10 mouse cellular contexts compared by ENCODE assay signal in genomic region chr12:104472218-104472525, GRCm38 (mm10). TPM values are rescaled to one million over a fixed set of nuclear protein-coding genes. Genes with fewer than 3 reads are reported as not detected.
DNase-seq lines count a peak whose midpoint lies in the region; ATAC-seq and TF ChIP-seq lines count a peak whose summit lies in the region.
"Had no signal": no experiment of that assay in that cellular context is flagged by ENCODE, and none has a peak within 500 bp of the region (broad histone marks: within the 10 kb centered on the region; RNA-seq: fewer than 3 reads in every experiment).

No protein-coding gene starts in this region.

- H3K9ac ChIP-seq in kidney, embryonic 14.5 days (ENCODE audit: low read depth, low read length), result no peak overlapping the region
- peak overlapping the region; percentile 91 for H3K9ac ChIP-seq in embryonic facial prominence, embryonic 13.5 days
- H3K9ac ChIP-seq in hindbrain, postnatal 0 days (replicated peaks; ENCODE audit: low read length), result no peak overlapping the region
- H3K9ac ChIP-seq in midbrain, embryonic 16.5 days (ENCODE audit: low read depth, low read length), result no peak overlapping the region

- ATAC-seq in kidney, embryonic 14.5 days (ENCODE audit: low FRiP score, low TSS enrichment), result no peak
- no peak for ATAC-seq in embryonic facial prominence, embryonic 13.5 days (ENCODE audit: insufficient number of reproducible peaks, insufficient read depth, low FRiP score, low TSS enrichment, low read depth)
- ATAC-seq in hindbrain, postnatal 0 days, result no peak
- no peak for ATAC-seq in midbrain, embryonic 16.5 days

- DNase-seq in kidney, adult 9 months, result no peak
- DNase-seq in hindbrain, postnatal 0 days (ENCODE audit: low spot score), result no peak
- no peak for DNase-seq in natural killer cell, adult 2 months (ENCODE audit: low spot score in 2 of 2)
- no peak for DNase-seq in left cerebral cortex, adult 9 months (ENCODE audit: low spot score in 2 of 2)
- no peak for DNase-seq in urinary bladder, postnatal 10 days (ENCODE audit: low spot score)
- DNase-seq: thymus, postnatal 14 days had no signal

- no peak for TF ChIP-seq CTCF in hindbrain, postnatal 0 days (IDR thresholded peaks at IDR 0.05; ENCODE audit: low read depth)

- H3K36me3 ChIP-seq in kidney, embryonic 14.5 days (ENCODE audit: control insufficient read depth, insufficient read depth, low read length), result no peaks in the 10 kb centered on the region
- no peaks in the 10 kb centered on the region for H3K36me3 ChIP-seq in embryonic facial prominence, embryonic 13.5 days
- H3K36me3 ChIP-seq in hindbrain, postnatal 0 days (ENCODE audit: insufficient read depth, low read length), result no peaks in the 10 kb centered on the region
- H3K36me3 ChIP-seq in midbrain, embryonic 16.5 days (ENCODE audit: control insufficient read depth, insufficient read depth, low read length), result no peaks in the 10 kb centered on the region

- H3K27ac ChIP-seq in kidney, embryonic 14.5 days (ENCODE audit: low read depth, low read length), result no peak overlapping the region
- H3K27ac ChIP-seq in embryonic facial prominence, embryonic 13.5 days, result peak overlapping the region; percentile 92
- H3K27ac ChIP-seq in hindbrain, postnatal 0 days, result no peak overlapping the region
- no peak overlapping the region for H3K27ac ChIP-seq in midbrain, embryonic 16.5 days (ENCODE audit: low read length)

- H3K4me1 ChIP-seq in kidney, embryonic 14.5 days (ENCODE audit: control insufficient read depth, insufficient read depth, low read length), result peaks cover 18% of the 10 kb centered on the region
- H3K4me1 ChIP-seq in embryonic facial prominence, embryonic 13.5 days, result peaks cover 52% of the 10 kb centered on the region
- peaks cover 3% of the 10 kb centered on the region; the same call in 1 of the 2 replicates for H3K4me1 ChIP-seq in hindbrain, postnatal 0 days (ENCODE audit: insufficient read depth, low read length)
- H3K4me1 ChIP-seq in midbrain, embryonic 16.5 days (ENCODE audit: control insufficient read depth, insufficient read depth, low read length), result peaks cover 17% of the 10 kb centered on the region

- under 1% methylated on average over 25 of the region's 25 CpGs for WGBS in kidney, embryonic 14.5 days
- 0% methylated on average over 25 of the region's 25 CpGs for WGBS in embryonic facial prominence, embryonic 13.5 days
- 2% methylated on average over 25 of the region's 25 CpGs for WGBS in hindbrain, postnatal 0 days
- 1% methylated on average over 25 of the region's 25 CpGs for WGBS in midbrain, embryonic 16.5 days

- H3K9me3 ChIP-seq in kidney, embryonic 14.5 days (ENCODE audit: control insufficient read depth, low read length), result no peaks in the 10 kb centered on the region
- H3K9me3 ChIP-seq in embryonic facial prominence, embryonic 13.5 days, result no peaks in the 10 kb centered on the region
- no peaks in the 10 kb centered on the region for H3K9me3 ChIP-seq in hindbrain, postnatal 0 days (ENCODE audit: low read length)
- H3K9me3 ChIP-seq in midbrain, embryonic 16.5 days (replicated peaks; ENCODE audit: control insufficient read depth, low read length, poor library complexity, severe bottlenecking), result no peaks in the 10 kb centered on the region

- H3K4me3 ChIP-seq in kidney, embryonic 14.5 days (ENCODE audit: low read length), result peak overlapping the region; percentile 51
- peak overlapping the region; percentile 71 for H3K4me3 ChIP-seq in embryonic facial prominence, embryonic 13.5 days
- H3K4me3 ChIP-seq in hindbrain, postnatal 0 days (ENCODE audit: low read length), result peak overlapping the region; percentile 40
- peak overlapping the region; percentile 9; the same call in 1 of the 2 replicates for H3K4me3 ChIP-seq in midbrain, embryonic 16.5 days (ENCODE audit: low read depth, low read length)

- peak overlapping the region; percentile 90; the same call in 1 of the 2 replicates for H3K4me2 ChIP-seq in kidney, embryonic 14.5 days (replicated peaks; ENCODE audit: low read depth, low read length)
- H3K4me2 ChIP-seq in embryonic facial prominence, embryonic 13.5 days, result peak overlapping the region; percentile 89
- H3K4me2 ChIP-seq in hindbrain, postnatal 0 days (ENCODE audit: low read depth, low read length), result peak overlapping the region; percentile 67; the same call in 1 of the 2 replicates
- peak overlapping the region; percentile 14; the same call in 1 of the 2 replicates for H3K4me2 ChIP-seq in midbrain, embryonic 16.5 days (ENCODE audit: low read length)

- H3K27me3 ChIP-seq in kidney, embryonic 14.5 days (ENCODE audit: control insufficient read depth, insufficient read depth, low read length), result peaks cover 84% of the 10 kb centered on the region
- H3K27me3 ChIP-seq in embryonic facial prominence, embryonic 13.5 days, result peaks cover 81% of the 10 kb centered on the region
- peaks cover 64% of the 10 kb centered on the region for H3K27me3 ChIP-seq in hindbrain, postnatal 0 days (ENCODE audit: insufficient read depth, low read length)
- peaks cover 44% of the 10 kb centered on the region for H3K27me3 ChIP-seq in midbrain, embryonic 16.5 days (ENCODE audit: control insufficient read depth, insufficient read depth, low read depth, low read length)

RNA-seq across cellular contexts. Expression of gene Gsc, which starts 1.0 kb away (rescaled TPM):
- not detected in 2 replicates for polyA plus RNA-seq in kidney, embryonic 14.5 days (2014; fragmentation: Nextera tagmentation; extraction: Ambion mirVana)
- 19.0 and 22.0 TPM in 2 replicates for polyA plus RNA-seq in embryonic facial prominence, embryonic 13.5 days (2015; fragmentation: Nextera tagmentation; extraction: Ambion mirVana)
- total RNA-seq in hindbrain, postnatal 0 days (2014; rRNA removed), result not detected in 2 replicates
- not detected in 2 replicates for polyA plus RNA-seq in hindbrain, postnatal 0 days (2015; fragmentation: Nextera tagmentation; extraction: Ambion mirVana)
- polyA plus RNA-seq in midbrain, embryonic 16.5 days (2015; fragmentation: Nextera tagmentation; extraction: Ambion mirVana), result 0.50 and 1.0 TPM in 2 replicates
- total RNA-seq: layer of hippocampus, postnatal 25 days had no signal

Comparison
In these comparisons a context has a peak if more than half of its experiments do, and no peak if none do; other contexts are left out.
1. H3K4me2 ChIP-seq: peak in every context shown above with its lines; median percentile 90 in kidney, embryonic 14.5 days; 89 in embryonic facial prominence, embryonic 13.5 days; 67 in hindbrain, postnatal 0 days; 14 in midbrain, embryonic 16.5 days.
2. H3K4me3 ChIP-seq: peak in every context shown above with its lines; median percentile 71 in embryonic facial prominence, embryonic 13.5 days; 51 in kidney, embryonic 14.5 days; 40 in hindbrain, postnatal 0 days; 9 in midbrain, embryonic 16.5 days.